Mouse (Mus musculus): Measurements from ENCODE around the gene Dock4. TPM values are rescaled to one million over a fixed set of nuclear protein-coding genes. Genes with fewer than 3 reads are reported as not detected.

Gene Dock4
- polyA plus RNA-seq (2017; shearing (Covaris generic)), result 3.4 TPM

GRCm38 (mm10) chr12:40445648-40446449, at the start of gene Dock4, which contains the start of gene Zfp277:
Gene Dock4 (plus strand): TSS chr12:40445952.
Gene Zfp277 (minus strand): TSS chr12:40445902.

Other genes with a start within 250 kb of the Dock4 start
- 0.32 TPM for gene Lsmem1, start 246.5 kb upstream of the Dock4 start, polyA plus RNA-seq (2017; shearing (Covaris generic))
- 1,784 TPM for gene Ifrd1, start 197.4 kb upstream of the Dock4 start, polyA plus RNA-seq (2017; shearing (Covaris generic))
- 28.7 TPM for gene Zfp277, start 50 bp upstream of the Dock4 start, polyA plus RNA-seq (2017; shearing (Covaris generic))

Measured in effector memory CD4-positive, alpha-beta T cell, adult 7 months (primary cell).